Mouse (Mus musculus) testis, adult 2 months (tissue): ENCODE results near the gene Sec11a. TPM values are rescaled to one million over a fixed set of nuclear protein-coding genes. Genes with fewer than 3 reads are reported as not detected.

Source experiments
- H3K27ac ChIP-seq: fragments of 200-500 bp; 2 replicates; pipeline ENCODE4 v1.5.1; 2012; ENCODE audit warnings: low read depth, low read length; ENCODE audit not compliant: control insufficient read depth, insufficient read depth
- H3K27me3 ChIP-seq: fragments of 200-500 bp; 2 replicates; pipeline ENCODE4 v1.6.1; 2012; ENCODE audit warnings: mild to moderate bottlenecking, low read length, moderate library complexity; ENCODE audit not compliant: control insufficient read depth, insufficient read depth
- H3K36me3 ChIP-seq: fragments of 200-500 bp; 2 replicates; pipeline ENCODE4 v1.6.1; 2012; ENCODE audit warnings: mild to moderate bottlenecking, low read length; ENCODE audit not compliant: control insufficient read depth, insufficient read depth
- H3K4me1 ChIP-seq: fragments of 200-500 bp; 2 replicates; pipeline ENCODE4 v1.6.1; 2012; ENCODE audit warnings: low read length; ENCODE audit not compliant: control insufficient read depth, insufficient read depth
- H3K4me3 ChIP-seq: fragments of 200-500 bp; 2 replicates; pipeline ENCODE4 v1.5.1; 2012; ENCODE audit warnings: low read depth, mild to moderate bottlenecking, low read length, moderate library complexity, mixed read lengths; ENCODE audit not compliant: control insufficient read depth
- CTCF ChIP-seq: fragments of 200-500 bp; IDR thresholded peaks from 2 replicates; pipeline ENCODE4 v1.5.1; 2012; ENCODE audit warnings: low read depth, mild to moderate bottlenecking, inconsistent platforms, low read length, moderate library complexity; ENCODE audit not compliant: control insufficient read depth, insufficient read depth, insufficient replicate concordance
- POLR2A ChIP-seq: fragments of 200-500 bp; IDR thresholded peaks from 2 replicates; pipeline ENCODE4 v1.6.1; 2012; ENCODE audit warnings: low read depth, mild to moderate bottlenecking, inconsistent platforms, low read length, moderate library complexity; ENCODE audit not compliant: control insufficient read depth
- polyA plus RNA-seq: library from polyadenylated mRNA; depleted of rRNA; stranded (reverse); fragments of >200 nt; gene quantifications from 2 replicates; pipeline ENCODE4 v1.2.3, GENCODE M21; 2012

The Sec11a gene
- polyA plus RNA-seq, 1 experiment, result 52.0 TPM

- Histone ChIP-seq H3K27ac (peak overlapping the region; percentile 55), H3K27me3 (no peaks in the 10 kb centered on the region), H3K4me1 (peaks cover 23% of the 10 kb centered on the region), H3K4me3 (peak overlapping the region; percentile 83), H3K36me3 (no peaks in the 10 kb centered on the region)
- TF ChIP-seq CTCF, result no peak
- TF ChIP-seq POLR2A, result no peak
These were observed 45.9 kb downstream of the Sec11a start for GRCm38 (mm10) chr7:80901541-80902274.

- H3K27me3 ChIP-seq, result no peaks in the 10 kb centered on the region
- H3K27ac ChIP-seq, result peak within 1 kb of the TSS; percentile 55
- no peaks in the 10 kb centered on the region for H3K36me3 ChIP-seq
- H3K4me1 ChIP-seq, result peaks cover 22% of the 10 kb centered on the region
- peak within 1 kb of the TSS; percentile 83 for H3K4me3 ChIP-seq
- 0 out of 2 replicates have a peak, but pooled peaks have one; percentile 9 for TF ChIP-seq CTCF
- peak; percentile 90 for TF ChIP-seq POLR2A
These were observed 46.6 kb downstream of the Sec11a start, which contains the start of gene Wdr73 for GRCm38 (mm10) chr7:80900944-80901501. Gene Wdr73, minus strand, starts transcription at chr7:80901269.

GRCm38 (mm10) chr7:80897721-80898120 lies 49.9 kb downstream of the Sec11a start:
- Histone ChIP-seq H3K4me1 (peaks cover 7% of the 10 kb centered on the region), H3K4me3 (no peak overlapping the region), H3K36me3 (peaks cover 4% of the 10 kb centered on the region), H3K27ac (no peak overlapping the region), H3K27me3 (no peaks in the 10 kb centered on the region)
- no peak for TF ChIP-seq POLR2A

GRCm38 (mm10) chr7:80897134-80897533 lies 50.4 kb downstream of the Sec11a start:
- TF ChIP-seq POLR2A (no peak), CTCF (no peak)
- Histone ChIP-seq H3K27ac (no peak overlapping the region), H3K4me3 (no peak overlapping the region), H3K27me3 (no peaks in the 10 kb centered on the region), H3K4me1 (peaks cover 7% of the 10 kb centered on the region), H3K36me3 (peaks cover 4% of the 10 kb centered on the region)

- Histone ChIP-seq H3K27me3 (no peaks in the 10 kb centered on the region), H3K36me3 (peaks cover 4% of the 10 kb centered on the region), H3K4me3 (no peak overlapping the region), H3K27ac (no peak overlapping the region), H3K4me1 (no peaks in the 10 kb centered on the region; the same call in 1 of the 2 replicates)
- TF ChIP-seq POLR2A, result no peak
- TF ChIP-seq CTCF, result no peak
These were observed 52.6 kb downstream of the Sec11a start for GRCm38 (mm10) chr7:80894815-80895519.

GRCm38 (mm10) chr7:80894196-80894595 lies 53.4 kb downstream of the Sec11a start:
- Histone ChIP-seq H3K36me3 (peaks cover 4% of the 10 kb centered on the region), H3K4me3 (no peak overlapping the region), H3K27ac (no peak overlapping the region)

GRCm38 (mm10) chr7:80893753-80894129 lies 53.8 kb downstream of the Sec11a start:
- no peak for TF ChIP-seq CTCF
- no peak for TF ChIP-seq POLR2A
- peaks cover 8% of the 10 kb centered on the region for H3K4me1 ChIP-seq
- no peaks in the 10 kb centered on the region for H3K27me3 ChIP-seq
- H3K27ac ChIP-seq, result no peak overlapping the region
- H3K4me3 ChIP-seq, result no peak overlapping the region
- peaks cover 4% of the 10 kb centered on the region for H3K36me3 ChIP-seq

More at GRCm38 (mm10) chr7:80894196-80894595, 53.4 kb downstream of the Sec11a start:
- Histone ChIP-seq H3K4me1 (peaks cover 4% of the 10 kb centered on the region; the same call in 1 of the 2 replicates), H3K27me3 (no peaks in the 10 kb centered on the region)
- TF ChIP-seq CTCF, result no peak
- no peak for TF ChIP-seq POLR2A
